Mouse (Mus musculus): Measurements from ENCODE around the gene Zbtb8a.
"Not testable (repeated sequence)": the region's sequence is repeated elsewhere in the genome, so short reads cannot be mapped to it uniquely, and the experiment has no call there.

GRCm38 (mm10) chr4:129410532-129410931 lies 32.6 kb upstream of the Zbtb8a start:
- TF ChIP-seq CTCF (IDR thresholded peaks at IDR 0.05; ENCODE audit: insufficient read depth, low read length); POLR2A (IDR thresholded peaks at IDR 0.05; ENCODE audit: borderline replicate concordance, extremely low read depth, low read depth, low read length): not testable (repeated sequence)

Measured in lung, adult 2 months (tissue).